Mouse (Mus musculus) MEL (cell line): ENCODE measurements around the gene Mapk1. TPM values are rescaled to one million over a fixed set of nuclear protein-coding genes. Genes with fewer than 3 reads are reported as not detected.

Experiments
- DNase-seq: peaks from one replicate; pipeline ENCODE4 v3.0.0; 2011; ENCODE audit warnings: low read depth, low spot score
- H3K27ac ChIP-seq: 2 replicates; pipeline ENCODE4 v1.5.1; 2012; ENCODE audit warnings: low read depth, mild to moderate bottlenecking, control low read depth, low read length, moderate library complexity; ENCODE audit not compliant: control insufficient read depth
- H3K27me3 ChIP-seq, 2 experiments: fragments of 150-350 bp in 1 of 2; sonication (generic) in 1 of 2; 2 replicates each; pipeline ENCODE4 v1.6.1; 2012; ENCODE audit warnings: low read length in 2 of 2, mild to moderate bottlenecking in 2 of 2, improper control_type of control experiment in 1 of 2, moderate library complexity in 1 of 2; ENCODE audit not compliant: insufficient read depth in 2 of 2, control insufficient read depth in 1 of 2
- H3K36me3 ChIP-seq, 2 experiments: 2 replicates each; pipeline ENCODE4 v1.6.1; 2012 to 2014; ENCODE audit warnings: low read length in 2 of 2, improper control_type of control experiment in 1 of 2, inconsistent platforms in 1 of 2, mild to moderate bottlenecking in 1 of 2; ENCODE audit not compliant: insufficient read depth in 2 of 2, control insufficient read depth in 1 of 2
- H3K4me1 ChIP-seq, 2 experiments: fragments of 150-350 bp in 1 of 2; sonication (generic) in 1 of 2; 2 replicates each; pipeline ENCODE4 v1.6.1; 2012; ENCODE audit warnings: low read length in 2 of 2, improper control_type of control experiment in 1 of 2, mild to moderate bottlenecking in 1 of 2; ENCODE audit not compliant: insufficient read depth in 2 of 2, control insufficient read depth in 1 of 2
- H3K4me3 ChIP-seq, 2 experiments: fragments of 150-350 bp in 1 of 2; sonication (generic) in 1 of 2; 2 replicates each; pipeline ENCODE4 v1.5.1; 2012; ENCODE audit warnings: low read depth in 2 of 2, low read length in 2 of 2, mild to moderate bottlenecking in 2 of 2, moderate library complexity in 2 of 2, control low read depth in 1 of 2, improper control_type of control experiment in 1 of 2; ENCODE audit not compliant: control insufficient read depth in 1 of 2, insufficient read depth in 1 of 2
- H3K79me2 ChIP-seq: 2 replicates; pipeline ENCODE4 v1.6.1; 2012; ENCODE audit warnings: mild to moderate bottlenecking, low read length, moderate library complexity; ENCODE audit not compliant: control insufficient read depth, poor library complexity, insufficient read depth
- H3K9ac ChIP-seq: 2 replicates; pipeline ENCODE4 v1.6.1; 2012; ENCODE audit warnings: low read depth, mild to moderate bottlenecking, control low read depth, low read length, moderate library complexity; ENCODE audit not compliant: control insufficient read depth, poor library complexity, severe bottlenecking
- H3K9me3 ChIP-seq: fragments of 150-350 bp; sonication (generic); replicated peaks from 2 replicates; pipeline ENCODE4 v1.6.1; 2012; ENCODE audit warnings: mild to moderate bottlenecking, low read length, improper control_type of control experiment, moderate library complexity; ENCODE audit not compliant: insufficient read depth
- CHD1 ChIP-seq: IDR thresholded peaks from 2 replicates; pipeline ENCODE4 v1.6.1; 2012; ENCODE audit warnings: low read depth, mild to moderate bottlenecking, inconsistent platforms, low read length, improper control_type of control experiment
- E2F4 ChIP-seq: IDR thresholded peaks from 2 replicates; pipeline ENCODE4 v1.6.1; 2011; ENCODE audit warnings: low read depth, low read length, improper control_type of control experiment, borderline replicate concordance
- ELF1 ChIP-seq: IDR thresholded peaks from 2 replicates; pipeline ENCODE4 v1.6.1; 2014; ENCODE audit warnings: low read depth, mild to moderate bottlenecking, inconsistent platforms, low read length, improper control_type of control experiment, moderate library complexity
- EP300 ChIP-seq, 2 experiments: IDR thresholded peaks; 2 replicates each; pipeline ENCODE4 v1.6.1; 2011; ENCODE audit warnings: improper control_type of control experiment in 2 of 2, low read length in 2 of 2, low read depth in 1 of 2, mild to moderate bottlenecking in 1 of 2
- GABPA ChIP-seq: IDR thresholded peaks from 2 replicates; pipeline ENCODE4 v1.6.1; 2012; ENCODE audit warnings: low read depth, mild to moderate bottlenecking, inconsistent platforms, low read length, improper control_type of control experiment, moderate library complexity
- HCFC1 ChIP-seq: IDR thresholded peaks from 2 replicates; pipeline ENCODE4 v1.6.1; 2012; ENCODE audit warnings: low read depth, mild to moderate bottlenecking, inconsistent platforms, low read length, improper control_type of control experiment, moderate library complexity
- JUND ChIP-seq: IDR thresholded peaks from 2 replicates; pipeline ENCODE4 v1.6.1; 2011; ENCODE audit warnings: low read depth, mild to moderate bottlenecking, improper control_type of control experiment, low read length
- KAT2A ChIP-seq: conservative IDR thresholded peaks from 2 replicates; pipeline ENCODE4 v1.6.1; 2012; ENCODE audit warnings: low read depth, low read length, improper control_type of control experiment, inconsistent platforms
- MAFK ChIP-seq: IDR thresholded peaks from 2 replicates; pipeline ENCODE4 v1.6.1; 2011; ENCODE audit warnings: low read depth, mild to moderate bottlenecking, low read length, improper control_type of control experiment, borderline replicate concordance
- MAX ChIP-seq: IDR thresholded peaks from 2 replicates; pipeline ENCODE4 v1.6.1; 2011; ENCODE audit warnings: low read length, improper control_type of control experiment
- MXI1 ChIP-seq: IDR thresholded peaks from 2 replicates; pipeline ENCODE4 v1.6.1; 2011; ENCODE audit warnings: mild to moderate bottlenecking, low read depth, low read length, improper control_type of control experiment
- MYB ChIP-seq: IDR thresholded peaks from 2 replicates; pipeline ENCODE4 v1.6.1; 2011; ENCODE audit warnings: mild to moderate bottlenecking, low read depth, low read length, improper control_type of control experiment
- MYC ChIP-seq: IDR thresholded peaks from 2 replicates; pipeline ENCODE4 v1.6.1; 2011; ENCODE audit warnings: low read depth, mild to moderate bottlenecking, low read length, improper control_type of control experiment, moderate library complexity
- NELFE ChIP-seq: IDR thresholded peaks from 2 replicates; pipeline ENCODE4 v1.6.1; 2011; ENCODE audit warnings: low read depth, low read length, improper control_type of control experiment
- POLR2AphosphoS2 ChIP-seq: IDR thresholded peaks from 2 replicates; pipeline ENCODE4 v1.6.1; 2011; ENCODE audit warnings: low read length, improper control_type of control experiment
- POLR2AphosphoS5 ChIP-seq: IDR thresholded peaks from 2 replicates; pipeline ENCODE4 v1.6.1; 2012; ENCODE audit warnings: low read depth, borderline replicate concordance, mild to moderate bottlenecking, inconsistent platforms, low read length, moderate library complexity, mixed read lengths
- RAD21 ChIP-seq: IDR thresholded peaks from 2 replicates; pipeline ENCODE4 v1.6.1; 2011; ENCODE audit warnings: mild to moderate bottlenecking, low read depth, low read length, improper control_type of control experiment
- SIN3A ChIP-seq: IDR thresholded peaks from 2 replicates; pipeline ENCODE4 v1.6.1; 2012; ENCODE audit warnings: low read length, improper control_type of control experiment, inconsistent platforms
- TAL1 ChIP-seq: IDR thresholded peaks from 2 replicates; pipeline ENCODE4 v1.6.1; 2012; ENCODE audit warnings: mild to moderate bottlenecking, inconsistent platforms, low read length, moderate library complexity, mixed read lengths
- TCF12 ChIP-seq: IDR thresholded peaks from 2 replicates; pipeline ENCODE4 v1.6.1; 2014; ENCODE audit warnings: low read depth, mild to moderate bottlenecking, inconsistent platforms, low read length, improper control_type of control experiment, moderate library complexity
- USF2 ChIP-seq, 2 experiments: IDR thresholded peaks; 2 replicates each; pipeline ENCODE4 v1.6.1; 2011 to 2012; ENCODE audit warnings: improper control_type of control experiment in 2 of 2, low read length in 2 of 2, borderline replicate concordance in 1 of 2, inconsistent platforms in 1 of 2, low read depth in 1 of 2, mild to moderate bottlenecking in 1 of 2; ENCODE audit not compliant: insufficient read depth in 1 of 2
- ZKSCAN1 ChIP-seq: IDR thresholded peaks from 2 replicates; pipeline ENCODE4 v1.6.1; 2012; ENCODE audit warnings: low read depth, mild to moderate bottlenecking, inconsistent platforms, low read length, improper control_type of control experiment, moderate library complexity
- ZMIZ1 ChIP-seq: IDR thresholded peaks from 2 replicates; pipeline ENCODE4 v1.6.1; 2012; ENCODE audit warnings: low read depth, mild to moderate bottlenecking, inconsistent platforms, low read length, improper control_type of control experiment, moderate library complexity
- ZNF384 ChIP-seq: IDR thresholded peaks from 2 replicates; pipeline ENCODE4 v1.6.1; 2012; ENCODE audit warnings: low read depth, mild to moderate bottlenecking, inconsistent platforms, low read length, improper control_type of control experiment
- polyA plus RNA-seq, 2 experiments: library from polyadenylated mRNA; stranded (reverse) in 1 of 2; unstranded in 1 of 2; fragments of >175 nt in 1 of 2; fragments of >200 nt in 1 of 2; gene quantifications; 2 replicates each; pipeline versions ENCODE4 v1.2.1 to v1.2.4; 2012; ENCODE audit warnings: low replicate concordance in 2 of 2, low read depth in 1 of 2; ENCODE audit not compliant: insufficient read length in 2 of 2, insufficient read depth in 1 of 2, missing spikeins in 1 of 2
- total RNA-seq: library from RNA; depleted of rRNA; stranded (reverse); fragments of 300-350 nt; gene quantifications from 2 replicates; pipeline ENCODE4 v1.2.3, GENCODE M21; 2012

The Mapk1 gene
- total and polyA plus RNA-seq, 3 experiments = 125 to 225 (median 144) TPM

- H3K79me2 ChIP-seq = peaks cover 17% of the 10 kb centered on the region
- no peak overlapping the region for H3K4me3 ChIP-seq
- DNase-seq = no peak
- no peak for TF ChIP-seq EP300 (IDR thresholded peaks at IDR 0.05; ENCODE audit: low read depth in 1 of 2, low read length in 2 of 2)
- TF ChIP-seq JUND = no peak
- TF ChIP-seq ZMIZ1 = no peak
- TF ChIP-seq GABPA = no peak
- no peak for TF ChIP-seq ZKSCAN1
- TF ChIP-seq KAT2A = no peak
- TF ChIP-seq TCF12 = no peak
- no peak for TF ChIP-seq MYC
- TF ChIP-seq USF2 (IDR thresholded peaks at IDR 0.05; ENCODE audit: borderline replicate concordance in 1 of 2, insufficient read depth in 1 of 2, low read depth in 1 of 2, low read length in 2 of 2) = no peak
- no peak for TF ChIP-seq NELFE
- no peak for TF ChIP-seq CHD1
- TF ChIP-seq TAL1 = no peak
- TF ChIP-seq MAFK = no peak
- no peak for TF ChIP-seq E2F4
- no peak for TF ChIP-seq ELF1
- TF ChIP-seq HCFC1 = no peak
- TF ChIP-seq MAX = no peak
- TF ChIP-seq RAD21 = no peak
- no peak overlapping the region for H3K9ac ChIP-seq
- H3K27me3 ChIP-seq = no peaks in the 10 kb centered on the region
- H3K4me1 ChIP-seq = peaks cover 3% of the 10 kb centered on the region in 2 experiments; a peak in 3 of 4 replicates
- H3K9me3 ChIP-seq = no peaks in the 10 kb centered on the region
- H3K36me3 ChIP-seq = peaks cover 11 to 54% of the 10 kb centered on the region in 2 experiments
- no peak overlapping the region for H3K27ac ChIP-seq
Measured at GRCm38 (mm10) chr16:17018071-17018470, 34.9 kb downstream of the Mapk1 start.

- Histone ChIP-seq H3K79me2 (no peaks in the 10 kb centered on the region), H3K27me3 (no peaks in the 10 kb centered on the region), H3K4me1 (no peaks in the 10 kb centered on the region), H3K27ac (no peak overlapping the region), H3K9me3 (no peaks in the 10 kb centered on the region), H3K36me3 (peaks cover 0 to 53% of the 10 kb centered on the region in 2 experiments; a peak in 2 of 4 replicates), H3K9ac (no peak overlapping the region), H3K4me3 (no peak overlapping the region)
- TF ChIP-seq EP300 (IDR thresholded peaks at IDR 0.05; ENCODE audit: low read depth in 1 of 2, low read length in 2 of 2) (no peak), MAX (no peak), HCFC1 (no peak), POLR2AphosphoS5 (no peak), ZNF384 (no peak), SIN3A (no peak), RAD21 (no peak), MXI1 (no peak), CHD1 (no peak), KAT2A (no peak), E2F4 (no peak), TAL1 (no peak), NELFE (no peak), POLR2AphosphoS2 (no peak), ZMIZ1 (no peak), MYB (no peak)
- no peak for DNase-seq
Measured at GRCm38 (mm10) chr16:17024469-17025148, 41.4 kb downstream of the Mapk1 start.
